In genomic region chr17:83001567-83001966, GRCm38 (mm10) we compare ENCODE assay signal across 9 mouse cellular contexts.
DNase-seq lines count a peak whose midpoint lies in the region; TF ChIP-seq lines count a peak whose summit lies in the region.
"Had no signal": no experiment of that assay in that cellular context is flagged by ENCODE, and none has a peak within 500 bp of the region (broad histone marks: within the 10 kb centered on the region; RNA-seq: fewer than 3 reads in every experiment).

No protein-coding gene starts in this region.

- H3K27me3 ChIP-seq in CH12.LX (replicated peaks), result peaks cover 41% of the 10 kb centered on the region
- H3K27me3 ChIP-seq: heart, embryonic 15.5 days had no signal

- no peak overlapping the region for H3K9ac ChIP-seq in CH12.LX (ENCODE audit: insufficient read depth, low read depth)
- H3K9ac ChIP-seq: heart, embryonic 15.5 days had no signal

- no peaks in the 10 kb centered on the region for H3K79me2 ChIP-seq in CH12.LX (replicated peaks; ENCODE audit: control insufficient read depth, extremely low read depth, insufficient read depth, poor library complexity, severe bottlenecking)

- H3K9me3 ChIP-seq in CH12.LX (replicated peaks; ENCODE audit: low read length), result peaks cover 5% of the 10 kb centered on the region
- H3K9me3 ChIP-seq: heart, embryonic 15.5 days had no signal

- peak; percentile 83 for TF ChIP-seq RAD21 in CH12.LX (IDR thresholded peaks at IDR 0.05; ENCODE audit: low read depth, low read length)

- no peak for TF ChIP-seq EP300 in CH12.LX (IDR thresholded peaks at IDR 0.05; ENCODE audit: low read length)

- no peaks in the 10 kb centered on the region for H3K36me3 ChIP-seq in CH12.LX (replicated peaks in 1 of 2; ENCODE audit: control insufficient read depth in 1 of 2, insufficient read depth in 1 of 2, low read length in 1 of 2)
- H3K36me3 ChIP-seq: heart, embryonic 15.5 days had no signal

- intact Hi-C loops in heart, postnatal 10 days (cut with DNase I), result no loop called here

- TF ChIP-seq POLR2A in CH12.LX (IDR thresholded peaks at IDR 0.05; ENCODE audit: low read depth, low read length), result no peak

- peak; percentile 69 to 76 for TF ChIP-seq CTCF in CH12.LX (conservative IDR thresholded peaks at IDR 0.05 in 1 of 2, IDR thresholded peaks at IDR 0.05 in 1 of 2; ENCODE audit: low read depth in 2 of 2, low read length in 2 of 2)

- no peak overlapping the region for H3K4me2 ChIP-seq in CH12.LX (ENCODE audit: insufficient read depth, low read depth, poor library complexity, severe bottlenecking)
- H3K4me2 ChIP-seq: heart, embryonic 15.5 days had no signal

- no peak overlapping the region for H3K27ac ChIP-seq in CH12.LX (ENCODE audit: insufficient read depth, low read depth)
- H3K27ac ChIP-seq: heart, embryonic 15.5 days had no signal

- no peaks in the 10 kb centered on the region for H3K4me1 ChIP-seq in CH12.LX (ENCODE audit: control insufficient read depth in 1 of 2, insufficient read depth in 2 of 2)
- H3K4me1 ChIP-seq: heart, embryonic 15.5 days had no signal

- in situ Hi-C loops in CH12.LX (cut with MboI; ENCODE audit: low pct_ligation_motif_present, low pct_unique_long_range_greater_than_20kb, low sequenced_read_pairs), result no loop called here

- H3K4me3 ChIP-seq in CH12.LX (replicated peaks in 1 of 3; ENCODE audit: low read depth in 2 of 3, low read length in 2 of 3, poor library complexity in 1 of 3), result no peak overlapping the region
- H3K4me3 ChIP-seq: heart, embryonic 15.5 days had no signal

- peak; percentile 9 to 38 for DNase-seq in heart, postnatal 10 days
- DNase-seq in heart, adult 9 months (ENCODE audit: low spot score in 2 of 2), result no peak
- DNase-seq in CH12.LX (ENCODE audit: extremely low read depth), result peak; percentile 33
- DNase-seq in embryo, embryonic 9.5 days (ENCODE audit: extremely low spot score), result peak; percentile 14
- DNase-seq in mesoderm, embryonic 11.5 days (ENCODE audit: low read depth, low spot score), result peak; percentile 54
- no peak for DNase-seq in right cerebral cortex, adult 2 months (ENCODE audit: low spot score in 2 of 2)
- DNase-seq in ovary, postnatal 10 days (ENCODE audit: low spot score), result no peak
- DNase-seq in spleen, postnatal 4 days (ENCODE audit: low spot score in 2 of 2), result no peak

- dilution Hi-C loops in CH12.LX (cut with MboI; ENCODE audit: extremely low pct_ligation_motif_present, extremely low pct_unique_long_range_greater_than_20kb, low sequenced_read_pairs), result no loop called here

TF ChIP-seq in CH12.LX, 34 proteins besides CTCF, POLR2A, EP300 and RAD21:
- no peak for TF ChIP-seq JUND (conservative IDR thresholded peaks at IDR 0.05; ENCODE audit: low read depth, low read length)
- TF ChIP-seq ZKSCAN1 (IDR thresholded peaks at IDR 0.05; ENCODE audit: borderline replicate concordance, low read depth, low read length), result no peak
- TF ChIP-seq SIN3A (IDR thresholded peaks at IDR 0.05; ENCODE audit: low read length), result no peak
- no peak for TF ChIP-seq BHLHE40 (IDR thresholded peaks at IDR 0.05; ENCODE audit: low read depth, low read length)
- TF ChIP-seq GABPA (IDR thresholded peaks at IDR 0.05; ENCODE audit: insufficient replicate concordance, low read depth, low read length), result no peak
- TF ChIP-seq USF1 (IDR thresholded peaks at IDR 0.05; ENCODE audit: low read depth, low read length), result no peak
- no peak for TF ChIP-seq POLR2AphosphoS2 (IDR thresholded peaks at IDR 0.05; ENCODE audit: low read depth, low read length)
- TF ChIP-seq MYC (IDR thresholded peaks at IDR 0.05; ENCODE audit: low read depth, low read length), result no peak
- no peak for TF ChIP-seq JUN (IDR thresholded peaks at IDR 0.05; ENCODE audit: insufficient read depth, low read depth, low read length)
- no peak for TF ChIP-seq MXI1 (IDR thresholded peaks at IDR 0.05; ENCODE audit: low read depth, low read length)
- no peak for TF ChIP-seq MAX (IDR thresholded peaks at IDR 0.05; ENCODE audit: low read length)
- no peak for TF ChIP-seq KAT2A (IDR thresholded peaks at IDR 0.05; ENCODE audit: insufficient replicate concordance, low read length)
- no peak for TF ChIP-seq USF2 (conservative IDR thresholded peaks at IDR 0.05; ENCODE audit: low read depth, low read length)
- no peak for TF ChIP-seq NELFE (IDR thresholded peaks at IDR 0.05; ENCODE audit: low read depth, low read length)
- no peak for TF ChIP-seq ETS1 (conservative IDR thresholded peaks at IDR 0.05; ENCODE audit: low read depth, low read length)
- no peak for TF ChIP-seq ELF1 (IDR thresholded peaks at IDR 0.05; ENCODE audit: low read depth, low read length)
TF ChIP-seq in CH12.LX: peak in this region for 0.

Comparison
In these comparisons a context has a peak if more than half of its experiments do, and no peak if none do; other contexts are left out.
1. DNase-seq: peak in heart, postnatal 10 days (2 of 2), CH12.LX (single experiment), embryo, embryonic 9.5 days (single experiment) and mesoderm, embryonic 11.5 days (single experiment); none in heart, adult 9 months (0 of 2), right cerebral cortex, adult 2 months (0 of 2), ovary, postnatal 10 days (single experiment) and spleen, postnatal 4 days (0 of 2).